ENCODE assay signal across 12 mouse cellular contexts in genomic region chr2:79883210-79883609, GRCm38 (mm10).
"Had no signal": no experiment of that assay in that cellular context is flagged by ENCODE, and none has a peak within 500 bp of the region (broad histone marks: within the 10 kb centered on the region; RNA-seq: fewer than 3 reads in every experiment).

No protein-coding gene starts in this region.

- H3K9me3 ChIP-seq: limb, embryonic 12.5 days; liver, embryonic 13.5 days; lung, embryonic 15.5 days; neural tube, embryonic 12.5 days had no signal

- ATAC-seq: liver, postnatal 0 days had no signal

- H3K4me3 ChIP-seq: limb, embryonic 12.5 days; liver, embryonic 13.5 days; lung, embryonic 15.5 days; neural tube, embryonic 12.5 days had no signal

- H3K36me3 ChIP-seq: limb, embryonic 12.5 days; liver, embryonic 13.5 days; lung, embryonic 15.5 days; neural tube, embryonic 12.5 days had no signal

- H3K27me3 ChIP-seq: limb, embryonic 12.5 days; liver, embryonic 13.5 days; lung, embryonic 15.5 days; neural tube, embryonic 12.5 days had no signal

- H3K9ac ChIP-seq: limb, embryonic 12.5 days; liver, embryonic 13.5 days; liver, postnatal 0 days; lung, embryonic 15.5 days; neural tube, embryonic 12.5 days had no signal

- H3K4me2 ChIP-seq: limb, embryonic 12.5 days; liver, embryonic 13.5 days; lung, embryonic 15.5 days; neural tube, embryonic 12.5 days had no signal

- H3K27ac ChIP-seq: limb, embryonic 12.5 days; liver, embryonic 13.5 days; lung, embryonic 15.5 days; neural tube, embryonic 12.5 days; stomach, postnatal 0 days had no signal

- H3K4me1 ChIP-seq: limb, embryonic 12.5 days; liver, embryonic 13.5 days; lung, embryonic 15.5 days; neural tube, embryonic 12.5 days had no signal

- DNase-seq: kidney, adult 18-20 months; kidney, postnatal 10 days; kidney, postnatal 4 days; liver; liver, embryonic 13.5 days; liver, postnatal 0 days; thymus, adult 18-20 months; thymus, postnatal 14 days had no signal
